Mouse (Mus musculus) heart, adult 11 months (tissue): Measurements from ENCODE around the gene Atg10.
A peak's percentile ranks its signal among the peaks of the same experiment; 100 is the strongest.

ENCODE experiments used
- DNase-seq: peaks from one replicate; pipeline ENCODE4 v3.0.0; 2022

Atg10 gene

DNA sequence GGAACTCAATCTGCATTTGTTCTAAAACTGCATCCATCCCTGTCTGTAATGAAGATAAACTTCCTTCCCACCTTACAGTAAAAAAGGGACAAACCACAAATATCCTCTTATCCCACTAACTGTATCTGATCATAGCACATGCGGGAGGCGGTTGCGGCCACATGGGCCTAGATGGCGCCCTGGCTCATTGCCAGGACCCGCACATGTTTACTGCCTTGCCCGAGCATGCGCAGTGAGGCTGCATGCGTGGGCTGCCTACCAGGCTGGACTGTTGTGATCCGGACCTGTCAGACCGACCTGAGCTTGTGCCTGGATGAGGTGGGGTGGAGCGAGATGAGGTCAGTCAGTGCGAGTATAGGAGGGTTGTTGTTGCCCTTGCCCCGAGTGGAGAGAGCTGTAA lies 230.2 kb downstream of the Atg10 start:
- no peak for DNase-seq

DNA sequence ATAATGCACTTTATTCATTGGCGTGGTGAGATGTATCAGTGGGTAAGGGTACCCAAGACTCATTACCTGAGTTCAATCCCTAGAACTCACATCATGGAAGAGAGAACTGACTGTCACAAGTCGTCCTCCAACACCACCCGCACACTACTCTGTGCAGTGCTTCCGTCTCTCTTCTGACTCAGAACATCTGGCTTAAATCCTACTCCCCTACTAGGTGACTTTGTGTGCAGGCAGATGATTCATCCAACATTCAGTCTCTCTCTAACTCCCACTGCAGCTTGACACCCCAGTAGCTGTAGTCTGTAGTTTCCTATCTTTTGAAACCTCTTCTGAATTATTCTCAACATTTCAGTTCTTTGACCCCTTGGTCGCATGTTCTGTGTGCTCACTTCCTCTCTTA lies 230.8 kb downstream of the Atg10 start:
- no peak for DNase-seq

DNA sequence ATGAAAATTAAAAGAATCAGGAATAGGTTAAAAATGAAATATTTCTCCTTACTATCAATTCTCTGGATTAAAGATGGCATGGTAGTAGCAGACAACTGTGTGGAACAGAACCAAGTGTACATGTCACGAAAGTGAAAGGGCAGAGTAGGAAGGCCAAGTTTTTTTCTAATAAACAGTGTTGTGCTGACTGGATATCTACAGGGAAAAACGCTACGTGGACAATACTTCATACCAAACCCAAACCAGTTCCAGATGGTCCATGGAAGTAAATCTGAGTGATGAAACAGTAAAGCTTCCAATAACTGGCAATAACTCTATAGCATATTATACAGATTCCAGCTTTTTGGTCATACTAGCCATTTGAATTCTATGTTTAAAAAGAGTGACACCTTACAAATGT lies 235.5 kb downstream of the Atg10 start:
- DNase-seq: no peak

DNA sequence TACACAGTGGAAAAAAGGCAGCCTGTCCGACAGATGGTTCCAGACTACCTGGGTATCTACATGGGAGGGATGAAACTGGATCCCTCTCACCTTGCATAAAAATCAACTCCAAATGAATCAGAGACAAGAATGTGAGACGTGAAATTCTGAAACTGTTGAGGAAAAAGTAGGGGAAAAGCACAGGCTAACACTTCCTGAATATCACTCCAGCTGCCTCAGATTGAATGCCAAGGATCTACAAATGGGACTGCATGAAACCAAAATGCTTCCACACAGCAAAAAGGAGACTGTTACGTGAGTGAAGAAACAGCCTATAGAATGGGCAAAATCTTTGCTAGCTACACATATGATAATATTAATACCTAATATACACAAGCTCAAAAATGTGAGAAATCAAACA lies 238.4 kb downstream of the Atg10 start:
- DNase-seq: no peak

DNA sequence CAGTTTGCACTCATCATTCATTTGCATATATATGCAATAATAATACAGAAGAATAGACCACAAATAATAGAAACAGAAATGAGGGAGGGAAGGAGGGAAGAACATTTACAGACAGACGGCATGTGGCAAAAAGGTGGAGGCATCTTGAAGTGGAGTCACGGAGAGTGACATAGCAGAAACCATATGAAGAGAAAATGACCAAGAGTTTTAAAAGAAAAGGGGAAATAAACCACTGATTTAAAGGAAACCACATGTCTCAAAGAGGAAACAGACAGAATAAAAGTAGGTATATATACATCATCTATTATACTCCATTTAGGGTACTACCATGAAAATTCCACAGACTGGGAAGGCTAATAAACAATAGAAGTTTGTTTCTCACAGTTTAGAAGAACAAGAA lies 239.7 kb downstream of the Atg10 start:
- DNase-seq: no peak

DNA sequence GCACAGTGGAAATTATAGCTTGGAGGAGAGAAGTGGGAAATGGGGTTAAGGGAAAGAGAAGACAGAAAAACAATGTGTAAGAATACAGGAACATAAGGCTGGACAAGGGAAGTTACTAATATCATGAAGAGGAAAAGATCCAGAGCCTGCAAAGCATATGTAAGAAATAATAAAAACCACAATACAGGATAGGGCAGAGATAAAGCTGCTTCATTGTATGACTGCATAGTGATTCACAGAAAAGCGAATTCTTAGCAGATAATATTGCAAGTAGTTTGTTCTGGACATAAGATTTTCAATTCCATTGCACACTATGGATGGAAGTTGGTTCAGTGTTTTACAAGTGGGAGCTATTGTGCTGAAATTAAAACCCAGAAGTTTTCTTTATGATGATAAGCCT lies 242.0 kb downstream of the Atg10 start:
- no peak for DNase-seq

DNA sequence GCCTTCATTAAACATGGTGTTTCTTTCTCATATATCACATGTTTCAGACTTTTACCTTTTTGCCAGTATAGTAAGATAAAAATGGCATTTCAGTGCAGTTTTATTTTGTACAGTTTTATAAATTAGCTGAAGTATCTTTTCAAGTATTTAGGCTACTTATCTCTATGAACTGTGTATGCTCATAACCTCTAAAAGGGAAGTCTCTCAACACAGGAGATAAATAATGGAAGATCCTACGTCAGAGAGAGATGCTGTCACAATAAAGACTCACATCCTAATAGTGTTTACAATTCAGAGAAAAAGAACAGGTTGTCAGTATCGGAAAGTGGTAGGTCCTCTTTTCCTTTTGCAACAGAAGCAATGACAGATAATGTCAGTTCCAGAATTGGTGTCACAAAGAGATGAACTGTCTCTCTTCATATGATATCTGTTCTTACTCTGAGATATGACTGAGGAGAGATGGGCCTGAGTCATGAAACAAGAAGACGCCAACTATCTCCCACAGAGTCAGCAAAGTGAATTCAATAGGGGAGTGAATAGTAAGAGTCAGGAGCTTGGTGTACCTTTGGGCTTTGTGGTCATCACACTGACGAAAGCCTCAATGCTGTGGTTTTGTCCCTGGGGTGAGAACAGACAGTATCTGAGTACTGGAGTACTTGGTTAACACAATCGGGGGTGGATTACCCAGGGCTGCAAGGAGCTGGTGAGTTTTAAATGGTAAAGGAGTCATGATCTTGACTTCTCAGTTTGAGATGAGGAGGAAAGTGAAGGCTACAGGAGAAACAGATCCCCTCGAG lies 242.7 kb downstream of the Atg10 start:
- no peak for DNase-seq

DNA sequence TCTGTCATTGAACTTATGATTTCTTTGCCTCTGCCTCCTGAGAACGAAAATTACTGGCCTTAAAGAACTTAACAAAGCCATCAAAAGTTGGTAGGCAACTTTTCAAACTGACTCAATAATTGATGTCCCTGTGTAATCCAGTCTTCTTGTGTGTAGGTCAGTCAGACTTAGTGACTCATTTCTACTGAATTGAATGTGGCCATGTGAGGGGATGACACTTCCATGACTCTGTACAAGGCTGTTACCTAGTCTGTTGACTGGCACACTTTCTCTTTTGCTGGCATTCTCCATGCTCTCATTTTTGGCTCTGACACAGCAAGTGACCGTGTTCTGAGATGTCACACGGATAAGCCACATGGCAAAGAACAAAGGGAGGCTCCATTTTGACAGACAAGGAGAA lies 246.7 kb downstream of the Atg10 start:
- no peak for DNase-seq

DNA sequence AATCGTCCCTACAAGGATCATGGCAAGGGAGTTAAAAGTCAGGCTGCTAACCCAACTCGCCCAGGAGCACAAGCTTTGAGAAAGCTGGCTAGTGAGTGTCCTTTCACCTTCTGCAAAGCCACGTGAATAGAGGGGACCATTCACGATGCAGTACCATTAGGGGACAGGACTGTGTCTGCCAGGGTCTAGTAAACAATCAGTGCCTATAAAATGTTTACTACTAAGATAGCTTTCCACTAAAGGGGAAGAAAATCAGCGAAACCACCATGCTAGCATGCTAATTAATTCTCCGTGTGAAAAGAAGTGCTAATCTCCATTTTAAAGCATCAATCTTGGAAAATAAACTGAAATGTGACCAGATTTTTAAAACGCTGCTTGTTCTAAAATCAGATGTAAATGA lies 250.4 kb downstream of the Atg10 start:
- no peak for DNase-seq

DNA sequence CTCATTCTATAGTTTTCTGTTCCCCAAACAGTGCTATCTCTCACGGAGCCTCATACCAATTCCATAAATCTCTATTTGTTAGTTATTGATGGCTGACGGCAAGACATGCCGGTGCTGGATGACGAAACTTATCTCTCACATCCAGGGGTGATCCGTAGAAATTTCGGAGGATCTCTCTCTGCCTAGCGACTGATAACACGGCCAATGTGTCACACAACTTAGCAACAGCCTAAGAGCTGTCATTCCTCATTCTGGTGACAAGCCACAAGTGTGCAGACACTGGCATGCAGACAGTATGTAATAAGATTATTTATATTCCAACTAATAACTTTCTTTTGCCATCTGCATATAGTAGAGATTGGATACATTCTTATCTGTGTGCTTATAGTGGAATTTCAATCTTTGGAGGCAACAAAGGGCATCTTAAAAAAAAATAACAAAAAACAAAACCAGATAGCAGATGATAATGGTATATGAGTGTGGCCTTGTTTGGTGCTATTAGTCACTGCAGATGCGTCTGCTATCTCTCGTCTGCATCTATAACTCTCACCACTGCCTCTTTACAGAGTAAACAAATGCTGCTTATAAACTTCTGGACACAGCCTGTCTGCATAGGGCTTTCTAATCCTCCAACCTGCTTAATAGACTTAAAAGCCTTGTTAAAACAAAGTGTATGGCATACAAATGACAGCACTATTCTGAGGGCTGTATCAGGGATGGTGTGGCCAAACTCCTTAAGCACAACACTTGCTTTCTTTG lies 253.3 kb downstream of the Atg10 start:
- DNase-seq: no peak

DNA sequence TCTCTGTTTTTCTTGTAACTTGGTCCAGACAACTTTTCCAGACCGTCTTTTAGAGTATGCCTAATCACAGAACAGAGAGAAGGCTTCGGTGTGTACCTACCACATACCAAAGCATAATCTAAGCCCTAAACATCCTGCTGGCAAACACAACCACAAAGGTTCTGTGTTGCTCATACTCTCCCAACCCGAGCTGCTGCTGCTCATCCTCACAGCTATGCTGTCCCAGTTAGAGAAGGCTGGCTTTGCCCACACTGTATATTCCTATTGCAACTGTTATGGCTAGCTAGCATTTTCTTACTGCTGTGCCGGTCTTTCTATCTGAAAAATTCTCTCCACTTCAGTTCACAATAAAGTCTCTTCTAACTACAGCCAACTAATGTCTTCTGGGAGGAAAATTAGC lies 254.8 kb downstream of the Atg10 start:
- no peak for DNase-seq

DNA sequence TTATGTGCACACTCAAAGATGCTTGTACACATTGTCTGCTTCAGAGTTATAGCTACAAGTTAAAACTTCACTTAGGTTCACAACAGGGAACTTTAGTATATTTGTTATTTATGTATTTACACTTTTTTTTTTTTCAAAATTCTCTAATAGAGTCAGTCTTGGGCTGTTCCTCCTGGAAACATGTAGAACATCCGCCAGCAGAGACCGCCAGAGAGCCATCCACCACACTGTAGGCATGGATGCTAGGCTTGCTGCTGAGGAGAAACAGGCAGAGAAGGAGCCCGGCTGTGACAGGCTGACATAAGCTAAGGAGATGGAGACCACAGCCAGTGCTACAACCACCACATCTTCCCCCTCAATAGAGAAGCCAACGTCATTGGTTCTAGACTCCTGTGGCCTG lies 256.3 kb downstream of the Atg10 start:
- peak; percentile 95 for DNase-seq

DNA sequence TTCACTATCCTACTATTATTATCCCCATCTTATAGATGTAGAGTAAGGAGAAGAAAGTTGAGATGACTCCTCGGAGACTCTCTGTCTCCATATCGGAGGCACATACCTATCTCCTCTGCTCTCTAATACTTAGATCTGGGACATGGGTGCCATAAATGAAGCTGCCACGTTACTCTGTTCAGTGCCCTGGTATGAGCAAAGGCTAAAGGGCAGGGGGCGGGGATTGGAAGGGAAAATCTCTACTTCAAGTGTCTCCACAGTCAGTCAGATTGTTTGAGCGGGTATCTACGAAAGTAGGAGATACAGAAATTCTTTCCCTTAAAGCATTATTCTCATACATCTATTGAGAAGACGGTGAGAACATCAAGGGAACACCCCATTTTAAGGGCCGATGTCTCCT lies 257.8 kb downstream of the Atg10 start:
- no peak for DNase-seq

DNA sequence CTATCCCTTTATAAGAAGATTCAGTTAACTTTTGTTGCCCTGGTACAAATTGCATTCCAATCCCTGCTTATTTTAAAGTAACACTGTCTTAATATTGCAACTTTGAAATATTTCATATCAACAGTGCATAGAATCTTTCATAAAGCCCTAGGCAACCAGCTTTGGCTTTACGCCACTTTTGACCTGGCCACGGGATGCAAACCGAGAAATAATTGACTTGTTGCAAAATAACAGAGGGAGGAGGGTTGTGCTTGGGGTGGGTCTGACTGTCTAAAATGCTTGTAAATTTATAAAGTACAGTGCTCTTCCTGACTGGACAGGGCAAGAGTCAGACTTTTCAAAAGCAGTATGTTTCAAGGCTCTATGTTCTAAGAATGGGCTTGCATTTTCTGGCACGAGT lies 259.3 kb downstream of the Atg10 start:
- DNase-seq: no peak

DNA sequence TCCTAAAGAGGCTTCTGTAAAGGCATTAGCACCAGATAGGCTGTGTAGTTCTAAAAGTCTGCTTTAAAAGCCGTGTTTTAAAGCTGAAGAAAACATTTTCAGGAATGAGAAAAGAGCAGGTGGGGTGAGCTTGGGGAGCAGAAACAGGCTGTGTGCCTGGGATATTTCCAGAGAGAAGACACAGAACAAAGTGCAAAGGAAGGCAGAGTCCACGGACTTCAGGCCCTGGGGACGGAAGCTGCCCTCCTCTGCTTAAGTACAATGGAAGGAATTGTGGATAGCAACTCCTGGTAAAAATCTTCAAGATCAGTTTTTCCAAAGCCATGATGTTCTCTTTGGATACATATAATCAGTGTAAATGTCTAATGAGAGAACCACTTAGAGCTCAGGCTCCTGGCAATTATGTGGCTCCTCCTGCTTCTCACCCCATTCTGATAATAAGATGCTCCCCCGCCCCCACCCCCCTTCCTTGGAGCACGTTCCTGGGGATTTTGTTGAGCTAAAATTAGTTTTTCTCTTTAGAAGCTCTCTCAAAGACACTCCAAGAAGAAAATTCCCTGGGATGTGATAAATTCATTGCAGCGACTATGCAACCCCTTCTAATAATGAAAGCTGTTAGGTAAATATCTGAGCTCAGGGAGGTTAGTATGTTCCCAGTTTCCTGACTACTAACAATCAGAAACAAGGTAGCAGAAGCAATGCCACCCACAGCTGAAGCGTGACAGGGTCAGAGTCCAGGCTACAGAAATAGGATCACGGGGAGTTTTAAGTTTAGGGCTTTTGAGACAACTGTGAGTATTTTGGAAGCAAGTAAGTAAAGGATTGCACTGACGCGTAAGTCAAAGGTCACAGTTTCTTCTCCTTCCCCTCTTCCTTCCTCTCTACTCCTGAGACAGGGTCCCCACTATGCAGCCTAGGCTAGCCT lies 260.7 kb downstream of the Atg10 start:
- no peak for DNase-seq

DNA sequence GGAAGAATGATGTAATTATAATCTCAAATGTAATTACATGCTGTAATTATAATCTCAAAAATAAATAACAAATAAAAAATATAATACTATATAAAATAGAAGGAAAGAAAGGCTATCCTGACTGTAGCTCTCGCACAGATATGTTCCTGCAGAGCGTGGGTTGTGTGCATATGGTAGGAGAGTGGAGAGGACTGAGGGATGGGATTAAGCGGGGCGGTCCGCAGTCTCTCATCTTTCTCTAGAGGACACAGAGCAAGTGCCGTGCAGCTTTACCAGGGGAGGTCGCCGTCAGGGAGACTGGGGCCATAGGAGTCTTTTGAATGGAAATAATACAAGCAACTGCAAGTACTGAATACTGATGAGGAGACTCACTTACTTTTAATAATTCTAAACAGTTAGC lies 263.2 kb downstream of the Atg10 start:
- no peak for DNase-seq

DNA sequence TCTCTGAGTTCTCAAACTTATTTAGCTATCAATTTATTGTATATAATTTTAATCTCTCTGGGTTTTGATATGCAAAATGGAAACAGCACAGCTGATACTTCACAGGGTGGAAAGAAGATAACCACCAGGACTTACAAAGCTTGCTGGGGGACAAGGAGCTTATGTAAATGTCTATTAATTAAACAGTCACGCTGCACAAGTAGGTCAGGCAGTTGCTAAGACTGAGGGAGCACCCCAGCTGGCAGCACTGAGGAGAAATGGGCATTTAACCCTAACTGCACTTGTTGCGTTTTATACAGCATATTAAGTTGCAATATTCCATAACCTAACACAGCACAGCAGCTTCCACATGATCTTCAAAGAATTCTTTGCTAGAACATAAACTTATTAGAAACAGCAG lies 264.9 kb downstream of the Atg10 start:
- DNase-seq: no peak

DNA sequence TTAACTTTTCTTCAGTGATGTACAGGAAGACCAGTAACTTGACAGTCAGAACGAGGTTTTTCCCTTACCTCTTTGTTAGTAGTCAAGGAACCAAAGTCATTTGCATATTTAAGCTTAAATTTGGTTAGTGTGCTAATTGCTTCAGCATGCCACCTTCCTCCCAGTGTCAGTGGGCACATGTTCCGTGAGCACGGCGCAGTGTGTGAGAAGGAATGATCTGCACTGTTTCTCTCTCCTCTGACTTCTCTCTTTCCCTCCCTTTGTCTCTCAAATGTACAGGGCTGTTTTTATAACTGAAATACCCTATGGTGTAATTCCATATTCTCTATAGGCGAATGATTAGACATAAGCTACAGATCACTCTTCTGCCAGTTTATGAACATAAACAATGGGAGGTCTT lies 284.2 kb downstream of the Atg10 start:
- DNase-seq: no peak

DNA sequence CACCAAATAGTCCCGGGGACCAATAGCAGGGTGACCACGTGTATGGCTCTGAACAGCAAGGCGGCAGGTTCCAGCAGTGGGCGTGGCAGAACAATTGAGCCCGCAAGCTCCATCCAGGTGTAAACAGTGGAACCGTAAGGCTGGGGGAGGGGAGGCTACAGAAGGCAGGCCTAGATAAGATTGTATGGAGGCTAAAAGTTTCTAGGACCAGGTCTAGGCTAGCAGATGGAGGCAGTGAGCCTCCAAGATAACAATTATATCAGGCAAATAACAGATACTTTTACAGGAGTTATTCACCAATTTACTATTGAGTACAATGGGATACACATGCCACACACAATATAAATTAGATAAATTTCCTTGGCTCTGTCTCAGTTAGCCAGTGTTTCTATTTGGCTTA lies 284.6 kb downstream of the Atg10 start:
- DNase-seq: no peak

DNA sequence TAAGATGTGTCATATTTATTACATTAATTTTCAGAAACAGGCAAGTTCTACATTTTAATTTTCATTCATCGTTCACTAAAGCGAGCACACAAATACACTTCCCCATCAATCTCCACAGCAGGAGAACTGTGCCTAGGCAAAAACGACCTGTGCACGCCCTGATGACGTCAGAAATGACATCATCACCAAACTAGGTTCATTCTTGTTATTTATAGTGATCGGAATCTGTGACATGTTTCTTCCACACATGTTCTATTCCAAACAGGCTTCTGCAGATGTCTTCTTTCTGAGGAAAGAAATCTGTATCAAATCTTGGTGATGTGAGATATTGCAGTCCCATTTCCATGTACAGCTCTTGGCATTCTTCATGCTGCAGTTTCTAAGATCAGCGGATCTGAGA lies 287.9 kb downstream of the Atg10 start:
- no peak for DNase-seq

DNA sequence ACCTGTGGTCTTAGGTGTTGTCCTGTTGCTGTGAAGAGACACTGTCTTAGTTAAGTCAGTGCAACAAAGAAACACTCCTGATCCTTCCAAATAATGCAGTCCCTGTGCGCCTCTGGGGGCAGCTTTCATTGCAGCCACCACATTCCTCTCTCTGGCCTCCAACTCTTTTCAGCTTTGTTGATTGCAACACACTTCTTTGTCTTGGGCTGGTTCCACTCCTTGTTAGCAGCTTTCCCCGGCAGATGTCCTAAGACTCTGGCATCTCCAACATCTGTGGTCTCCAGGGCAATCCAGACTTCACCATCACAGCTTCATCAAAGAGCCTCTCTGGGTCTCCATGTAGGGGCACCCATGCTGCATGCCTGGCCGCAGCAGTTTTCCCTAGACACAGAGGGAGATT lies 290.5 kb downstream of the Atg10 start:
- peak; percentile 90 for DNase-seq

DNA sequence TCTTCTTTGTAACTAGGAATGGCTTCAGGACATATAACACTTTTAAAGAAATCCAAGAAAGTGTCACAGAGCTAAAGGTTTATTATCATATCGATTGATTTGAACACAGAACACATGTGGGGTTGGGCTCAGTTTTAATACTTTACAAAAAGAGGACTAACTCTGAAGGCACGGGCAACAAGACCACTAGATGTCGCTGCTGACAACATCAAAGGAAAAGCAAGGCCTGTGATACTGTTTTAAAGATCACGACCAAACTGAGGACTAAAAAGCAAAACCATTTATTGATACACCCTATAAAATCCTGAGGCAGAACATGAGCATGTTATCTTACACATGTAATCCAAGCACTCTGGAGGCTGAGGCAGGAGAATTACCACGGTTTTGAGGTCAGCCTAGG lies 293.9 kb downstream of the Atg10 start:
- DNase-seq: no peak

DNA sequence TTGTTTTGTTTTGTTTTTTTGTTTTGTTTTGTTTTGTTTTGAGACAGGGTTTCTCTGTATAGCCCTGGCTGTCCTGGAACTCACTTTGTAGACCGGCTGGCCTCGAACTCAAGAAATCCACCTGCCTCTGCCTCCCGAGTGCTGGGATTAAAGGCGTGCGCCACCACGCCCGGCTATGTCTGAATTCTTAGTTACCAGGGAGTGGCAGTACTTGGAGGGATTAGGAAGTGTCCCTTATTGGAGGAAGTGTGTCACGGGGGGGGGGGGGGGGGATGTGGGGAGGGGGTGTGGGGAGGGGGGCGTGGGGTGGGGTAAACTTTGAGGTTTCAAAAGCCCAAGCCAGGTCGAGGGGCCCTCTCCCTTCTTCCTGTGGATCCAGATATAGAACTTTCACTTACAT lies 295.5 kb downstream of the Atg10 start:
- DNase-seq: peak; percentile 72
